Mouse (Mus musculus): Measurements from ENCODE around the gene Agr3. TPM values are rescaled to one million over a fixed set of nuclear protein-coding genes. Genes with fewer than 3 reads are reported as not detected.

Gene Agr3
- polyA plus RNA-seq, 1 experiment from 2014 or later: not detected

DNA sequence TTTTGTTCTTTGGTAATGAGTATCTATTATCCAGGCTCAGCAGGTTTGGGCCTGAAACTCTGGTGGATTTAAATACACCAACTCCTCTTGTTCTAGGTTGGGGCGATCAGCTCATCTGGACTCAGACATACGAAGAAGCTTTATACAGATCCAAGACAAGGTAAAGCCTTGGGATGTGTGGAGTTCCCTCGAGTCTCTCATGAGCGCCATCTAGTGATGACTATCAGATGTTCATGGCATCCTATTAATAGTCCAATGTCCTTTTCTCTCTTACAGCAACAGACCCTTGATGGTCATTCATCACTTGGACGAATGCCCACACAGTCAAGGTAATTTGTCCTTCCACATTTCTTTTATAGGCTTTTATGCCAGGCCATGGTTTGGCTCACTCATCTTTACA, 70.4 kb downstream of the Agr3 start:
- H3K4me3 ChIP-seq (ENCODE audit: low read depth, low read length): no peak overlapping the region
- H3K36me3 ChIP-seq (ENCODE audit: control insufficient read depth, insufficient read depth, low read length): no peaks in the 10 kb centered on the region
- DNase-seq (ENCODE audit: low spot score): no peak
- no peak overlapping the region for H3K4me2 ChIP-seq
- no peak overlapping the region for H3K9ac ChIP-seq (ENCODE audit: low read depth, low read length)
- 0 out of 2 replicates have a peak, but pooled peaks cover 2% of the 10 kb centered on the region for H3K27me3 ChIP-seq (replicated peaks; ENCODE audit: control insufficient read depth, insufficient read depth, low read length)
- peak; percentile 60; the same call in 1 of the 2 replicates for ATAC-seq (replicated peaks; ENCODE audit: low FRiP score)
- no peak overlapping the region for H3K27ac ChIP-seq (ENCODE audit: low read depth, low read length)
- no peaks in the 10 kb centered on the region for H3K4me1 ChIP-seq (replicated peaks; ENCODE audit: control insufficient read depth, insufficient read depth, low read length)
- no peaks in the 10 kb centered on the region for H3K9me3 ChIP-seq (ENCODE audit: control insufficient read depth, low read length)
- WGBS: 30% methylated on average over 5 of the region's 5 CpGs

Other genes starting within 250 kb of the Agr3 start
- 0.22 and 0.25 TPM in 2 replicates for gene Agr2, start 67.3 kb downstream of the Agr3 start, polyA plus RNA-seq (2014; fragmentation: Nextera tagmentation; extraction: Ambion mirVana)
- gene Tspan13, start 116.9 kb downstream of the Agr3 start, polyA plus RNA-seq (2014; fragmentation: Nextera tagmentation; extraction: Ambion mirVana): 43.7 and 45.5 TPM in 2 replicates
- gene Ankmy2, start 231.5 kb downstream of the Agr3 start, polyA plus RNA-seq (2014; fragmentation: Nextera tagmentation; extraction: Ambion mirVana): 24.2 TPM in 2 replicates
- 181 and 200 TPM in 2 replicates for gene Bzw2, start 232.5 kb downstream of the Agr3 start, polyA plus RNA-seq (2014; fragmentation: Nextera tagmentation; extraction: Ambion mirVana)

Measured in liver, embryonic 11.5 days (tissue).